Mouse (Mus musculus) liver (tissue): ENCODE results near the gene Gm13420.

Source experiments
- DNase-seq: peaks from one replicate; pipeline ENCODE4 v3.0.0-alpha.2; 2020; ENCODE audit warnings: mixed read lengths

Gene Gm13420

GRCm38 (mm10) chr2:29700898-29701297 is 50.6 kb downstream of the Gm13420 start:
- no peak for DNase-seq

GRCm38 (mm10) chr2:29698421-29699290 is 52.8 kb downstream of the Gm13420 start:
- no peak for DNase-seq

- no peak for DNase-seq
Measured at GRCm38 (mm10) chr2:29696207-29696800, 55.2 kb downstream of the Gm13420 start.
